Mouse (Mus musculus) stomach, postnatal 0 days (tissue): ENCODE data around the gene Armc9.

ENCODE experiments used
- CTCF ChIP-seq: IDR thresholded peaks from 2 replicates; pipeline ENCODE4 v1.5.1; 2016; ENCODE audit warnings: antibody characterized with exemption, low read depth, mild to moderate bottlenecking, moderate library complexity
- EP300 ChIP-seq: optimal IDR thresholded peaks from 2 replicates; pipeline ENCODE3; 2016; ENCODE audit warnings: antibody characterized with exemption

- TF ChIP-seq CTCF (peak; percentile 43), EP300 (no peak)
Measured at GRCm38 (mm10) chr1:86303063-86303872, 148.7 kb downstream of the Armc9 start.
